Mouse (Mus musculus) heart, adult 2 months (tissue): ENCODE data around the gene Hs3st3b1. TPM values are rescaled to one million over a fixed set of nuclear protein-coding genes. Genes with fewer than 3 reads are reported as not detected.

Source experiments
- DNase-seq, 2 experiments: peaks; one replicate each; pipeline ENCODE4 v3.0.0; 2021
- H3K27ac ChIP-seq: fragments of 200-600 bp; 2 replicates; pipeline ENCODE4 v1.8.1; 2022
- H3K27me3 ChIP-seq: fragments of 200-500 bp; 2 replicates; pipeline ENCODE4 v1.6.1; 2012; ENCODE audit warnings: mild to moderate bottlenecking, low read length, inconsistent platforms, mixed read lengths; ENCODE audit not compliant: control insufficient read depth, insufficient read depth
- H3K36me3 ChIP-seq: fragments of 200-500 bp; 2 replicates; pipeline ENCODE4 v1.6.1; 2012; ENCODE audit warnings: low read length, inconsistent platforms; ENCODE audit not compliant: control insufficient read depth, insufficient read depth
- H3K4me1 ChIP-seq: fragments of 200-500 bp; 2 replicates; pipeline ENCODE4 v1.6.1; 2011; ENCODE audit warnings: low read length; ENCODE audit not compliant: control insufficient read depth, insufficient read depth
- H3K4me3 ChIP-seq: fragments of 200-600 bp; 2 replicates; pipeline ENCODE4 v1.8.1; 2022
- H3K79me2 ChIP-seq: fragments of 200-500 bp; replicated peaks from 2 replicates; pipeline ENCODE4 v1.6.1; 2012; ENCODE audit warnings: mild to moderate bottlenecking, inconsistent platforms, low read length, moderate library complexity, mixed read lengths; ENCODE audit not compliant: control insufficient read depth, insufficient read depth
- H3K9ac ChIP-seq: fragments of 200-500 bp; 2 replicates; pipeline ENCODE4 v1.6.1; 2012; ENCODE audit warnings: low read depth, mild to moderate bottlenecking, control low read depth, inconsistent platforms, low read length, mixed read lengths
- CTCF ChIP-seq: fragments of 200-600 bp; IDR thresholded peaks from 2 replicates; pipeline ENCODE4 v1.8.1; 2022; ENCODE audit warnings: antibody characterized with exemption, mild to moderate bottlenecking, moderate library complexity
- EP300 ChIP-seq: fragments of 200-500 bp; IDR thresholded peaks from 2 replicates; pipeline ENCODE4 v1.6.1; 2011; ENCODE audit warnings: low read depth, low read length, control low read depth; ENCODE audit not compliant: insufficient read depth
- POLR2A ChIP-seq: fragments of 200-500 bp; IDR thresholded peaks from 2 replicates; pipeline ENCODE4 v1.6.1; 2011; ENCODE audit warnings: mild to moderate bottlenecking, low read depth, low read length, control low read depth; ENCODE audit not compliant: insufficient read depth
- WGBS: fragments of 180-500 bp; shearing (Covaris S2); methylation state at CpG from one replicate; pipeline ENCODE4 v1.1.7; 2018; 5-methylcytosine and 5-hydroxymethylcytosine counted together
- intact Hi-C: fragments of 180-260 bp; cut with DNase I; formaldehyde crosslinking; loops from one replicate; pipeline ENCODE4 v1.15.1; 2025
- polyA plus RNA-seq: library from polyadenylated mRNA; depleted of rRNA; stranded (reverse); fragments of >200 nt; gene quantifications from 2 replicates; pipeline ENCODE4 v1.2.3, GENCODE M21; 2012
- total RNA-seq, 2 experiments: library from RNA; stranded (reverse); gene quantifications; 2 replicates each; pipeline ENCODE4 v1.2.3; 2021

Gene Hs3st3b1
- total and polyA plus RNA-seq, 3 experiments = 0.77 to 1.4 (median 0.94) TPM

- no peak overlapping the region for H3K9ac ChIP-seq
- H3K4me3 ChIP-seq = no peak overlapping the region
- no peak overlapping the region for H3K27ac ChIP-seq
- no peaks in the 10 kb centered on the region for H3K4me1 ChIP-seq
- no peak for TF ChIP-seq POLR2A
- TF ChIP-seq CTCF = no peak
- TF ChIP-seq EP300 = no peak
- no peaks in the 10 kb centered on the region for H3K27me3 ChIP-seq
- H3K36me3 ChIP-seq = no peaks in the 10 kb centered on the region
- intact Hi-C loops = no loop called here
- no peak for DNase-seq
- no peaks in the 10 kb centered on the region for H3K79me2 ChIP-seq
- 51% methylated on average over 7 of the region's 7 CpGs for WGBS
Observed at GRCm38 (mm10) chr11:63891479-63892020, 30.5 kb downstream of the Hs3st3b1 start.

GRCm38 (mm10) chr11:63883385-63883784, 38.7 kb downstream of the Hs3st3b1 start:
- Histone ChIP-seq H3K36me3 (no peaks in the 10 kb centered on the region), H3K9ac (no peak overlapping the region), H3K79me2 (no peaks in the 10 kb centered on the region), H3K27me3 (no peaks in the 10 kb centered on the region), H3K4me1 (no peaks in the 10 kb centered on the region), H3K4me3 (no peak overlapping the region), H3K27ac (no peak overlapping the region)
- TF ChIP-seq CTCF (no peak), POLR2A (no peak), EP300 (no peak)
- intact Hi-C loops = no loop called here
- DNase-seq = no peak
- 86% methylated on average over 3 of the region's 3 CpGs for WGBS

DNA sequence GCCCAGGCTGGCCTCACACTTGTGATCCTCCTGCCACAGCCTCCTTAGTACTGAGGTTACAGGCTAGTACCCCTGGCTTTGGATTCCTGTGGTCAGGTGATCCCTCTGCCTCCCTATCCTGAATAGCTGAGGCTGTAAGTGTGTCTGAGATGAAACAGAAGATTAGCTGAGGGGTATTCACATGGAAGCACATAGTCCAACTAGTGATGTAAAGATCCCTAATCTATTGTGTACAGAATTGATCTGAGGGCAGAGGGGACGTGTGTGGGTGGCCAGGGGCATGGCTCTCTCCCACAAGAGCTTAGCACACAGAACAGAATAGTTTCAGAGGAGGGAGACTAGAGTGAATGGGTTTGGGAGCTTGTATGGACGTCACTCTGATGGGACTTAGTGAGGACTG, 41.8 kb downstream of the Hs3st3b1 start:
- Histone ChIP-seq H3K4me3 (no peak overlapping the region), H3K4me1 (no peaks in the 10 kb centered on the region), H3K36me3 (no peaks in the 10 kb centered on the region), H3K9ac (no peak overlapping the region), H3K27ac (no peak overlapping the region), H3K79me2 (no peaks in the 10 kb centered on the region), H3K27me3 (no peaks in the 10 kb centered on the region)
- TF ChIP-seq POLR2A = no peak
- TF ChIP-seq EP300 = no peak
- no peak for TF ChIP-seq CTCF
- intact Hi-C loops = no loop called here
- no peak for DNase-seq
- WGBS = 73% methylated on average over 2 of the region's 2 CpGs

DNA sequence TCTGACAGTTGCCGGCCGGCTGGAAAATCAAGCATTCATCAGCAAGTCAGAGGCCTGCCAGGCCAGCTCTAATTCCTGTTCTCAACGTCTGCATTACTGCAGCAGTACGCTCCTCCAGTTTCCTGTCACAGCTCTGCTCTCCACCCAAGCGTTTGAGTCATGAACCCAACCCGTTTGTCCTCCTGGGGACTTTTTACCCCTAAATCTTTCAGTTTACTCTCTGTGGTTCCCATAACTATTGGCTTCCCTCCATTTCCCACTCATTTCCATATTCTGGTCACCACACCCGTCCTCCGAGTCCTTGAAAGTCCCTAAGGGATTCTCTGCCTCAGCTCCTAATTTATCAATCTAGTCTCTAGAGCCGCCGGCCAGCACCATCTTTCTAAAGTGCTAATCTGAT, 42.8 kb downstream of the Hs3st3b1 start:
- DNase-seq = peak in 1 of 2 experiments; percentile 11
- intact Hi-C loops = no loop called here
- Histone ChIP-seq H3K4me3 (no peak overlapping the region), H3K79me2 (no peaks in the 10 kb centered on the region), H3K4me1 (no peaks in the 10 kb centered on the region), H3K27me3 (no peaks in the 10 kb centered on the region), H3K27ac (no peak overlapping the region), H3K36me3 (no peaks in the 10 kb centered on the region), H3K9ac (no peak overlapping the region)
- no peak for TF ChIP-seq POLR2A
- no peak for TF ChIP-seq CTCF
- no peak for TF ChIP-seq EP300
- 27% methylated on average over 10 of the region's 10 CpGs for WGBS

- no peaks in the 10 kb centered on the region for H3K4me1 ChIP-seq
- intact Hi-C loops = no loop called here
- 96% methylated on average over 4 of the region's 4 CpGs for WGBS
- H3K9ac ChIP-seq = no peak overlapping the region
- H3K27ac ChIP-seq = no peak overlapping the region
- H3K27me3 ChIP-seq = no peaks in the 10 kb centered on the region
- no peaks in the 10 kb centered on the region for H3K36me3 ChIP-seq
- H3K79me2 ChIP-seq = no peaks in the 10 kb centered on the region
- no peak for DNase-seq
- no peak overlapping the region for H3K4me3 ChIP-seq
- no peak for TF ChIP-seq EP300
- no peak for TF ChIP-seq CTCF
- TF ChIP-seq POLR2A = no peak
Observed at GRCm38 (mm10) chr11:63878616-63879015, 43.5 kb downstream of the Hs3st3b1 start.

DNA sequence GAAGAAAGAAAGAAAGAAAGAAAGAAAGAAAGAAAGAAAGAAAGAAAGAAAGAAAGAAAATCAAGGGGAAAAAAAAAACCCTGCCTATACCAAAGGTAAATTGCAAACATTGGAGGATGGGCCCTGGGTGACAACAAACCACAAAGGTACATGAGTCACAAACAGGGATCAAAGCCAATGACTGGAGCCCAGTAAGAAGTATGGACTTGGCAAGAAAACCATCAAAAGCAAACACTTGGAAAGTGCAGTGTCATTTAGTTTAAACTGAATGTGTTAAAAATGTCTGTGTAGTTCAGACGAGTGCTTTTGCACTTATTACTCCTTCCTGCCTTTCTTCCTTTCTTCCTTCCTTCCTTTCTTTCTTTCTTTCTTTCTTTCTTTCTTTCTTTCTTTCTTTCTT, 59.3 kb downstream of the Hs3st3b1 start:
- TF ChIP-seq POLR2A = no peak
- no peak for TF ChIP-seq EP300
- no peak for TF ChIP-seq CTCF

More for the DNA sequence above, 59.3 kb downstream of the Hs3st3b1 start:
- Histone ChIP-seq H3K9ac (no peak overlapping the region), H3K36me3 (no peaks in the 10 kb centered on the region), H3K27me3 (no peaks in the 10 kb centered on the region), H3K79me2 (no peaks in the 10 kb centered on the region), H3K4me1 (no peaks in the 10 kb centered on the region), H3K4me3 (no peak overlapping the region), H3K27ac (no peak overlapping the region)
- DNase-seq = no peak
- intact Hi-C loops = no loop called here
- WGBS = 52% methylated on average over 1 of the region's 1 CpGs
